Mouse (Mus musculus): Measurements from ENCODE around the gene Gm47189. TPM values are rescaled to one million over a fixed set of nuclear protein-coding genes. Genes with fewer than 3 reads are reported as not detected.
"Not testable (repeated sequence)": the region's sequence is repeated elsewhere in the genome, so short reads cannot be mapped to it uniquely, and the experiment has no call there.

Gm47189 gene
- not detected in 2 replicates for polyA plus RNA-seq (2012; rRNA removed)

DNA sequence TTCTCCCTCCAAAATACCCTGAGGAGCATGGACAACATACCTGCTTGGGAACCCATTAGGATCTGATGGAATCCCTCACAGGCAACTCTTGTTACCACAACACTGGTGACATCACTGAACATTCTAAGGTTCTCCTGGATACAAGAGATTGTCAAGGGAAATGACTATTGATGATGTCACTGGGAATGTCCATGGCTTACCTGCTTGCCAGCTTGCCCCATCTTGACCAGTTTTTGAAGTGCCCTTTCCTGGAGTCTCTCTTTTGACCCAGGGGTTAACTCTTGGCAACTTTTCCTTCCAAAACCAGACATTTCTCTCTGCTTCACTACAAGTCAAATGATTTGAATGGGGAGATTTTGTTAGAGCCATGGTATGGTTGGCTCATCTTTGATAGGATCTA lies at the start of gene Gm47189:
TSS of gene Gm47189 (minus strand) at position 101 of the 400 bp plus-strand sequence.
- not testable (repeated sequence) for DNase-seq (ENCODE audit: low read depth, low spot score)

- not testable (repeated sequence) for DNase-seq (ENCODE audit: low read depth, low spot score)
- 86% methylated on average over 2 of the region's 3 CpGs for WGBS
Measured at GRCm38 (mm10) chr14:41755931-41756330, 16.3 kb downstream of the Gm47189 start.

GRCm38 (mm10) chr14:41750514-41750913 lies 21.7 kb downstream of the Gm47189 start, which contains the start of gene Gm7929:
TSS of gene Gm7929 (minus strand) at chr14:41750614.
- not testable (repeated sequence) for DNase-seq (ENCODE audit: low read depth, low spot score)
- WGBS = 67% methylated on average over 1 of the region's 1 CpGs

- DNase-seq (ENCODE audit: low read depth, low spot score) = not testable (repeated sequence)
- 75% methylated on average over 17 of the region's 17 CpGs for whole genome bisulfite sequencing
Measured at GRCm38 (mm10) chr14:41723437-41723836, 48.8 kb downstream of the Gm47189 start.

DNA sequence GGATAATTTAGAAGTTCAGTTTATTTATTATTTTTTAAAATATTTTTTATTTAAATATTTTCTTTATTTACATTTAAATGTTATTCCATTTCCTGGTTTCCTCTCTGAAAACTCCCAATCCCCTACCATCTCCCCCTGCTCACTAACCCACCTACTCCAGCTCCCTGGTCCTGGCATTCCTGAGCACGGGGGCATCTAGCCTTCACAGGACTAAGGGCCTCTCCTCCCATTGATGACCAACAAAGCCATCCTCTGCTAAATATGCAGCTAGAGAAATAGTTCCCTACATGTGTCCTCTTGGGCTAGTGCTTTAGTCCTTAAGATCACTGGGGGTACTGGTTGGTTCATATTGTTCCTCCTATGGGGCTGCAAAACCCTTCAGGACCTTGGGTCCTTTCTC lies 55.1 kb downstream of the Gm47189 start:
- DNase-seq (ENCODE audit: low read depth, low spot score) = not testable (repeated sequence)
- WGBS = 76% methylated on average over 1 of the region's 1 CpGs

Other genes starting within 250 kb of the Gm47189 start
- gene Gm7970, start 216.9 kb downstream of the Gm47189 start, polyA plus RNA-seq (2012; rRNA removed) = not detected in 2 replicates
- gene 1700049E17Rik2, start 199.2 kb downstream of the Gm47189 start, polyA plus RNA-seq (2012; rRNA removed) = not detected in 2 replicates
- gene Gm3072, start 147.8 kb downstream of the Gm47189 start, polyA plus RNA-seq (2012; rRNA removed) = not detected in 2 replicates
- gene Gm3676, start 126.0 kb downstream of the Gm47189 start, polyA plus RNA-seq (2012; rRNA removed) = not detected in 2 replicates
- gene Gm8068, start 70.6 kb downstream of the Gm47189 start, polyA plus RNA-seq (2012; rRNA removed) = not detected in 2 replicates
- gene Gm7929, start 21.8 kb downstream of the Gm47189 start, polyA plus RNA-seq (2012; rRNA removed) = not detected in 2 replicates
- gene Gm7980, start 134.8 kb upstream of the Gm47189 start, polyA plus RNA-seq (2012; rRNA removed) = not detected in 2 replicates
- not detected in 2 replicates for gene 1700049E17Rik1, start 152.5 kb upstream of the Gm47189 start, polyA plus RNA-seq (2012; rRNA removed)
- not detected in 2 replicates for gene 1700024B05Rik, start 171.6 kb upstream of the Gm47189 start, polyA plus RNA-seq (2012; rRNA removed)
- gene Gm6401, start 195.5 kb upstream of the Gm47189 start, polyA plus RNA-seq (2012; rRNA removed) = not detected in 2 replicates
- gene Gm3543, start 210.9 kb upstream of the Gm47189 start, polyA plus RNA-seq (2012; rRNA removed) = not detected in 2 replicates

Measured in large intestine, adult 2 months (tissue).